Mouse (Mus musculus) kidney, embryonic 15.5 days (tissue): ENCODE measurements around the gene Gprc5d. TPM values are rescaled to one million over a fixed set of nuclear protein-coding genes. Genes with fewer than 3 reads are reported as not detected.

ENCODE experiments used
- ATAC-seq: fragments of 200-750 bp; cut with Nextera tagmentation; replicated peaks from 2 replicates; pipeline ENCODE4 v1.8.0; 2017; ENCODE audit warnings: moderate TSS enrichment; ENCODE audit not compliant: low FRiP score
- H3K27ac ChIP-seq: fragments of 300-500 bp; sonication (generic); 2 replicates; pipeline ENCODE4 v1.5.1; 2015; ENCODE audit warnings: mild to moderate bottlenecking, inconsistent platforms
- H3K27me3 ChIP-seq: fragments of 300-500 bp; sonication (generic); 2 replicates; pipeline ENCODE4 v1.6.1; 2015; ENCODE audit warnings: inconsistent platforms
- H3K36me3 ChIP-seq: fragments of 300-500 bp; sonication (generic); 2 replicates; pipeline ENCODE4 v1.6.1; 2015; ENCODE audit warnings: inconsistent platforms
- H3K4me1 ChIP-seq: fragments of 300-500 bp; sonication (generic); 2 replicates; pipeline ENCODE4 v1.6.1; 2015; ENCODE audit warnings: inconsistent platforms
- H3K4me2 ChIP-seq: fragments of 300-500 bp; sonication (generic); 2 replicates; pipeline ENCODE4 v1.6.1; 2015; ENCODE audit warnings: moderate library complexity, mild to moderate bottlenecking, inconsistent platforms
- H3K4me3 ChIP-seq: fragments of 300-500 bp; sonication (generic); replicated peaks from 2 replicates; pipeline ENCODE4 v1.5.1; 2015; ENCODE audit warnings: mild to moderate bottlenecking, inconsistent platforms
- H3K9ac ChIP-seq: fragments of 300-500 bp; sonication (generic); 2 replicates; pipeline ENCODE4 v1.6.1; 2015; ENCODE audit warnings: mild to moderate bottlenecking, inconsistent platforms
- H3K9me3 ChIP-seq: fragments of 300-500 bp; sonication (generic); replicated peaks from 2 replicates; pipeline ENCODE4 v1.6.1; 2016; ENCODE audit warnings: inconsistent platforms
- WGBS: fragments of 180-500 bp; shearing (Covaris S2); methylation state at CpG from one replicate; pipeline ENCODE4 v1.1.7; 2015; ENCODE audit warnings: mixed read lengths; 5-methylcytosine and 5-hydroxymethylcytosine counted together
- polyA plus RNA-seq: library from polyadenylated mRNA; unstranded; fragments of >200 nt; fragmentation: Nextera tagmentation; extraction: Ambion mirVana; gene quantifications from 2 replicates; pipeline ENCODE4 v1.2.1, GENCODE M21; 2015

Gene Gprc5d
- polyA plus RNA-seq = not detected in 2 replicates

DNA sequence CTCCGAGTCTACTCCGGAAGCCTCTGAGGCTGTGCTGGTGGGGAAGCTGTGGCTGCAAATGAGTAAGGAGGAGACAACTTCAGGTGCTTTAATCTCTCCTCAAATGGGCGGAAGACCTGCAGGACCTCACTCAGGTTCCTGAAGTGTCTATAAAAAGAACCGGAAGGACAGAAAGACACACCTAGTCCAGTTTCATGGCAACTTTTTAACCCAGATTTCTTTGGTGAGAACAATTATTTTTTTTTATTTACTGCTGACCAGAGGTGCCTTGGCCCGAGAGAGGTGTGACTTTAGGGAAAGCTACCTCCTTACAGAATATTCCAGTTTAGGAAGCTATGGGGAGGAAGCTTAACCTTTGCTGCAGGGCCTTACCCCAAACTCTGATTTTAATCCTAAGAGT lies at the start of gene Gprc5d:
Gene Gprc5d (minus strand): TSS at position 101 of the 400 bp plus-strand sequence.
- Histone ChIP-seq H3K4me2 (no peak within 1 kb of the TSS), H3K4me1 (no peaks in the 10 kb centered on the region; the same call in 1 of the 2 replicates), H3K36me3 (no peaks in the 10 kb centered on the region), H3K27ac (no peak within 1 kb of the TSS), H3K4me3 (no peak within 1 kb of the TSS), H3K27me3 (0 out of 2 replicates have a peak, but pooled peaks cover 3% of the 10 kb centered on the region), H3K9ac (no peak within 1 kb of the TSS), H3K9me3 (no peaks in the 10 kb centered on the region)
- WGBS = 80% methylated on average over 5 of the region's 5 CpGs
- no peak for ATAC-seq

DNA sequence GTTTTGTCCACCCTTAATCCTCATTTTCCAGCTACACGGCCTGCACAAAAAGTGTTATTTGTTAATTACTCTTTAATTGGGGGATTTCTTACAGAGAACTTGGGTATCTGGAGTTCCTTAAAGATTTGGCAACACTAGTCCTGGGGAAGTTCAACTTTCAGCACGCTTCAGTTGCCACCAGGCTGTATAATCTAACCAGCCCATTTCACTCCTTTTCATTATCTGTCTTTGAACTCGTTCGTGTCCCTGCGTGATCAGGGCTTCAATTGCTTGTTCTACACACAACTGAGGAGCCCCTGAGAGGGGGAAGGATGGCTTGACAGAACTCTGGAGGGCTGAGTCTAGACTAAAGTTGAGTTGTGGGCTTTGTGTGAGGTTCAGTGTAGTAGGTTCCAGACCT lies 48.6 kb upstream of the Gprc5d start:
- WGBS = 63% methylated on average over 5 of the region's 5 CpGs
- H3K36me3 ChIP-seq = no peaks in the 10 kb centered on the region
- ATAC-seq = no peak
- H3K9me3 ChIP-seq = no peaks in the 10 kb centered on the region
- H3K4me3 ChIP-seq = peak overlapping the region; percentile 70; the same call in 1 of the 2 replicates
- H3K27me3 ChIP-seq = no peaks in the 10 kb centered on the region
- H3K27ac ChIP-seq = peak overlapping the region; percentile 94; the same call in 1 of the 2 replicates
- 0 out of 2 replicates have a peak overlapping the region, but pooled peaks have one; percentile 66 for H3K9ac ChIP-seq
- H3K4me1 ChIP-seq = peaks cover 27% of the 10 kb centered on the region
- peak overlapping the region; percentile 93 for H3K4me2 ChIP-seq

DNA sequence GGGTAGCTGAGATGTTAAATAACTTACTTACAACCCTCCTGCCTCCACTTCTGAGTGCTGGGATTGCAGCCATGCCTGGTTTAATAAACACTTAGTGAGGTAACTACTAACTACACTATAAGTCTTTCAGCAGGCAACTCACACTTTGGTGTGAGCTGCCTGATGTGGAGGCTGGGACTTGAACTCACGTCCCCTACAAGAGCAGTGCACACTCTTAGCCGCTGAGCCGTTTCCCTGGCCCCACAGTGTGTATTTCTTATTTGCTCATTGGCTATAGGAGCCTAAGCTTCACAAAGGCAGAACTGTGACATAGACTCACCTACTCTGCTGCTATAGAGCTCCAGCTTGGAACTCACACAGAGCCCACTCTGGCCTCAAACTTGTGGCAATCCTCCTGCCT lies 48.2 kb upstream of the Gprc5d start:
- H3K9ac ChIP-seq = no peak overlapping the region
- H3K4me1 ChIP-seq = peaks cover 27% of the 10 kb centered on the region
- H3K27ac ChIP-seq = 0 out of 2 replicates have a peak overlapping the region, but pooled peaks have one; percentile 4
- ATAC-seq = no peak
- no peak overlapping the region for H3K4me3 ChIP-seq
- no peaks in the 10 kb centered on the region for H3K9me3 ChIP-seq
- H3K36me3 ChIP-seq = no peaks in the 10 kb centered on the region
- H3K4me2 ChIP-seq = no peak overlapping the region
- WGBS = 77% methylated on average over 3 of the region's 3 CpGs
- H3K27me3 ChIP-seq = no peaks in the 10 kb centered on the region

DNA sequence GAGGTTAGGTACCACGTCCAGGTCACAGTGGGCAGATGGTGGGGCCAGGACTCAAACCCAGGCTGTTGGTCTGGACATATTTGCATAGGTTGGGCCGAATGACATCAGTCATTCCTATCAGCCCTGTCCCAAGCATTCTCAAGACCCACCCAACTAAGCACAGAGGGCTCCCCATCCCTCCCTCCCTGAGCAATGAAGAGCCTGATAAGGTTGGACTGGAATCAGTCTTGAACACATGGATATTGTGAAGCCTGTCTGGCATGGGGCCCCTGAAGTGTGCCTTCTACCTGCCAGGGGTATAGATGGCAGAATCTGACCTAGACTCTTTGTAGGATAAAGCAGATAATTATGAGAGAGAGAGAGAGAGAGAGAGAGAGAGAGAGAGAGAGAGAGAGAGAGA lies 47.6 kb upstream of the Gprc5d start:
- no peak overlapping the region for H3K27ac ChIP-seq
- WGBS = 78% methylated on average over 2 of the region's 2 CpGs
- H3K36me3 ChIP-seq = no peaks in the 10 kb centered on the region
- no peak overlapping the region for H3K4me3 ChIP-seq
- H3K9me3 ChIP-seq = no peaks in the 10 kb centered on the region
- no peak; the same call in 1 of the 2 replicates for ATAC-seq
- H3K9ac ChIP-seq = no peak overlapping the region
- peaks cover 27% of the 10 kb centered on the region for H3K4me1 ChIP-seq
- H3K27me3 ChIP-seq = no peaks in the 10 kb centered on the region
- H3K4me2 ChIP-seq = no peak overlapping the region

DNA sequence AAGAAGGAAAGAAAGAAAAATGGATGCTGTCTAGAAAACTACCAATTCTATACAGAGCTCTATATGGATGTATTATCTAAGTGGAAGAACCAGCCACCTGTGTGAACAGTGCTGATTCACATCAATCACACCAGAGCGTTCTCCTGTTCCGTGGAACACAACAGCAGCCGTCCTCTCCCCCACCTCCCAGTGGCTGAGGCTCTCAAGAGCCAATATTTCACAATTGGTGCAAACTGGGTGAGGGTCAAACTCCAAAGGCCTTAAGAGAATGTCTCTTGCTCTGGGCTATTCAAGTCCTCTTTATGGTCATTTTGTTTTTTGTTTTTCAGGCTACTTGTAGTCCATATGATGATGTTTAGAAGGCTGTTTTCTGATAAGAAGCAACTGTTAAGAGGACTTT lies 47.1 kb upstream of the Gprc5d start:
- WGBS = 53% methylated on average over 3 of the region's 3 CpGs
- ATAC-seq = no peak
- Histone ChIP-seq H3K36me3 (no peaks in the 10 kb centered on the region), H3K9me3 (no peaks in the 10 kb centered on the region), H3K4me1 (peaks cover 27% of the 10 kb centered on the region), H3K27me3 (no peaks in the 10 kb centered on the region), H3K4me3 (no peak overlapping the region), H3K9ac (no peak overlapping the region), H3K4me2 (no peak overlapping the region), H3K27ac (no peak overlapping the region)

DNA sequence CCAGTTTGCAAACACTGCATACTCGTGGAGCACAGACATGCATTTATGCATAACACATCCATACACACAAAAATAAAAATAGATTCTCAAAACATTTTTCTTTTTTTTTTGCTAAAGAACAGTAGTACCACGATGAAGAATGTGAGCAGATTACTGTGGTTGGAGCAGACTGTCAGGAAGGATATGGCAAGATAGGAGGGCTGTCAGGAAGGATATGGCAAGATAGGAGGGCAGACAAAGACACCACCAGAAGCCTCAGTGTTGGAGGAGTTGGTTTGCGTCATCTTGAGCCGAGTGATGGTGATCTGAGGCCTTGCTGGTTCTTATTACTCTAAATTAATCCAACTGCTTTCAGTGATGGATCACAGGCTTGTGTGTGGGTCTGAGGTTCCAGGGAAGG lies 44.8 kb upstream of the Gprc5d start:
- Histone ChIP-seq H3K9ac (no peak overlapping the region), H3K4me1 (peaks cover 21% of the 10 kb centered on the region), H3K27ac (no peak overlapping the region), H3K4me2 (no peak overlapping the region), H3K9me3 (no peaks in the 10 kb centered on the region), H3K36me3 (no peaks in the 10 kb centered on the region), H3K27me3 (no peaks in the 10 kb centered on the region), H3K4me3 (no peak overlapping the region)
- 75% methylated on average over 4 of the region's 4 CpGs for WGBS
- no peak for ATAC-seq

DNA sequence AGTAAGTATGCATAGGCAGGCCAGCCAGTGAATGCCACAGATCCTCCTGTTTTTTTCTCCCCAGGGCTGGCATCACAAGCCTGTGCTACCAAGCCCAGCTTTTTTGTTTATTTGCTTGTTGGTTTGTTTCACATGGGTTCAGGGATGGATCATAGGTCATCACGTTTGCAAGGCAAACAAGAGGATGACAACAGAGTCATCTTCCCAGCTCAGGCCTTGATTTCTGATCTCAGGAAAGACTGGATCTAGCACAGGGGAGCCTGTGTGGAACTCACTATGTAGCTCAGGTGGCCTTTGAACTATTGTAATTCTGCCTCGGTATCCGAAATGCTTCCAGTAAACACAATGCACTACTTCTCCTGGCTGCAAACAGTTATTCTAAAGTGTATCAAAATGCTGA lies 44.2 kb upstream of the Gprc5d start:
- no peak for ATAC-seq
- 83% methylated on average over 3 of the region's 3 CpGs for WGBS

DNA sequence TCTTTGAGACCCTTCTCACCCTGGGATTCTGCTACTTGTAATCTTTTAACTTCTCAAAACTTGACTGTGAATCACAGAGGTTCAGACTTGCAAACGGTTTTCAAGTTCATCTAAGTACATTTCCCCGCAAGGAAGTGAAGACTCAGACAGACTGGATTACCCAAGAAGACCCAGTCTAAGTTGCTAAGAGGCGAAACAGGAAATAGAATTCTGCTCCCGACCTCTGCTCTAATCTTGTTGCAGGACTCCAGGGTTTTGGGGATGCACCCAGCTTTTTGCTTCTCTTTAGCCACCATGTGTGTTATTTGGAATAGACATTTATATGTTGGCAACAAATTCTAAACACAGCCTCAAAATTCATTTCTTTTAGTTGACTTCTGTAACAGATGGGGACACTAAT lies 43.3 kb upstream of the Gprc5d start:
- Histone ChIP-seq H3K4me2 (no peak overlapping the region), H3K36me3 (no peaks in the 10 kb centered on the region), H3K4me1 (peaks cover 12% of the 10 kb centered on the region; the same call in 1 of the 2 replicates), H3K27me3 (no peaks in the 10 kb centered on the region), H3K9me3 (no peaks in the 10 kb centered on the region), H3K4me3 (no peak overlapping the region), H3K9ac (no peak overlapping the region), H3K27ac (no peak overlapping the region)
- ATAC-seq = no peak
- WGBS = 67% methylated on average over 4 of the region's 4 CpGs

More for the DNA sequence above, 44.2 kb upstream of the Gprc5d start:
- Histone ChIP-seq H3K9ac (no peak overlapping the region), H3K9me3 (no peaks in the 10 kb centered on the region), H3K27ac (no peak overlapping the region), H3K4me3 (no peak overlapping the region), H3K36me3 (no peaks in the 10 kb centered on the region), H3K27me3 (no peaks in the 10 kb centered on the region), H3K4me1 (peaks cover 17% of the 10 kb centered on the region), H3K4me2 (no peak overlapping the region)

DNA sequence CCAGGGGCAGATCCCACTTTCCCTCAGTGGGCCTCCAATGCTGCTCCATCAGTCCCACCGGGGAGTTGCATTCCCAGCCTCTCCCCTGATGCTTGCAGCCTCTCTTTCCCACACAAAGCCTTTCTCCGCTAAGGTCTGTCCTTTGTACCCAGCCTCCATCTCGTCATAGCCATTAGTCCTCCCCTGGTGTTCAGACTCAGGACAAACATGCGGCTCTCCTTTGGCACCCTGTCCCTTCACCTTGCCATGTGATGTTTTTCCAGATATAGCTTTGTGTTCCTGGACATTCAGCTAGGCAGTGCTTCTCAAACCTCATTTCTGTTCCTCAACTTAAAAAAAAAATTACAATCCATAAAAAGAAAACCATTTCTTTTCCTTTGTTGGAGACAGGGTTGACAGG lies 40.4 kb upstream of the Gprc5d start:
- Histone ChIP-seq H3K27ac (no peak overlapping the region), H3K9ac (no peak overlapping the region), H3K4me3 (no peak overlapping the region), H3K36me3 (no peaks in the 10 kb centered on the region), H3K9me3 (no peaks in the 10 kb centered on the region), H3K4me1 (peaks cover 2% of the 10 kb centered on the region; the same call in 1 of the 2 replicates), H3K27me3 (no peaks in the 10 kb centered on the region), H3K4me2 (no peak overlapping the region)
- 63% methylated on average over 4 of the region's 4 CpGs for WGBS
- ATAC-seq = no peak

DNA sequence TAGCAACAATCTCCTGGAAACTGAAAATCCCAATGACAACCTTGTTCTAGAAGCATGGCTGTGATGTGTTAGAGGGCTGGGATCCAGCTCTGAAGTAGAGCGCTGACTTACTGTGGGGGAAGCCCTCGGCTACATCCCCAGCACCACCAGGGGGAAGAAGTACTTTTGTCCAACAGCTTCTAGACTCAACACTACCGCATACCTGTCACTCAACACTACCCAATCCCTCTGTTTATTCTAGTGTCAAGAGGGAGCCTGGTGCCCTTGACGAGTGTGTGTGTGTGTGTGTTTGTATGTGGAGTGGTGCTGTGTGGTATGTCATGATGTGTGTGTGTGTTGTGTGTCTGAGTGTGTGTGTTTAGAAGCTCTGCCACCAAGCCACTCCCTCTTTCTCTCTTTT lies 39.4 kb upstream of the Gprc5d start:
- 82% methylated on average over 4 of the region's 4 CpGs for WGBS
- no peak for ATAC-seq
- Histone ChIP-seq H3K27me3 (no peaks in the 10 kb centered on the region), H3K9me3 (no peaks in the 10 kb centered on the region), H3K27ac (no peak overlapping the region), H3K4me3 (no peak overlapping the region), H3K36me3 (peaks cover 7% of the 10 kb centered on the region; the same call in 1 of the 2 replicates), H3K9ac (no peak overlapping the region), H3K4me1 (no peaks in the 10 kb centered on the region), H3K4me2 (no peak overlapping the region)

DNA sequence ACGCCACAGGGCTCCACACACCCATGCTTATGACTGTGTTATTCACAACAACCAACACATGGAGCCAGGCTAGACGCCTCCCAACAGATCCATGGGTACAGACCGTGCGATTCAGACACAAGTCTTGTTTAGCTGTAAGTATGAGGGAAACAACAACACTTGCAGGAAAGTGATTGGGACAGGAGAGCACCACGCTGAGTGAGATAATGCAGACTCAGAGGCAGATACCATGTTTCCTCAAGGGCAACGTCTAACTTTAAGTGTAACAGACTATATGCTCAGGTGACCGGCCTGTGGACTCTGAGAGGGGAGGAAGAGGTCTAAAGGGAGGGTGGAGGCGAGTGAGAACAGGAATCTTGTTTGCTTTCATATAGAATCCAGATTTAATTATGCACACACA lies 38.5 kb upstream of the Gprc5d start:
- H3K27me3 ChIP-seq = no peaks in the 10 kb centered on the region
- ATAC-seq = no peak
- H3K4me1 ChIP-seq = no peaks in the 10 kb centered on the region
- peaks cover 10% of the 10 kb centered on the region; the same call in 1 of the 2 replicates for H3K36me3 ChIP-seq
- no peak overlapping the region for H3K9ac ChIP-seq
- H3K27ac ChIP-seq = no peak overlapping the region
- 78% methylated on average over 8 of the region's 8 CpGs for WGBS
- H3K4me2 ChIP-seq = no peak overlapping the region
- H3K4me3 ChIP-seq = no peak overlapping the region
- H3K9me3 ChIP-seq = no peaks in the 10 kb centered on the region

DNA sequence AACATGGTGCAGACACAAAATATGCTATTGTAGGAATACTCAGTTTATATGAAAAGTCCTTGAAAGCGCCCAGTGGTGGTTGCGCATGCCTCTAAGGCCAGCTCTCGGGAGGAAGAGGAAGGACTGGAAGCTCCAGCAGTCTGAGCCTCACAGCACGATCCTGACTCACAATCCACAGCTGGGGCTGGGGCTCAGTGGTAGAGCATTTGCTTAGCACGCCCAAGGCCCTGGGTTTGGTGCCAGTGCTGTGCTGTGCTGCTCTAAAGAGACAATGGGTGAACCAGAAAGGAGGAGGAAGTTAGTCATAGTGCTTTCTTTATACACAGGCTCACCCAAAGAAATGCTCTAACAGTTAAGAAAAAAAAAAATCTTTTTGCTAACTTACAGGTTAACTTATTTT lies 35.6 kb upstream of the Gprc5d start:
- WGBS = 83% methylated on average over 5 of the region's 5 CpGs

DNA sequence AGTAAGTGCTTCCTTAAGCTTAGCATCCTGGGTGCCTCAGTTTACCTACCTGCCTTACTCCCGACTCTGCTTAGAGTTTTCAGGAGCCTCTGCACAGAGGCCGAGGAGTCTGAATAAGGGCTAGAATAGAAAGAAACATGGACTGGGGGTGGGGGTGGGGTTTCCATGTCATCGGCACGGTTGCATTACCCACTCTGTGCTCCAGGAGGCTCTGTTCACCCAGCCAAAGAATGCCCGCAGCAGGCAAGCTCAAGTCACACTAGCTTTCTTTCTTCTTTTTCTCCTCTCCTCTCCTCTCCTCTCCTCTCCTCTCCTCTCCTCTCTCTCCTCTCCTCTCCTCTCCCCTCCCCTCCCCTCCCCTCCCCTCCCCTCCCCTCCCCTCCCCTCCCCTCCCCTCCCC lies 32.2 kb upstream of the Gprc5d start:
- Histone ChIP-seq H3K4me1 (no peaks in the 10 kb centered on the region), H3K36me3 (peaks cover 10% of the 10 kb centered on the region; the same call in 1 of the 2 replicates), H3K27me3 (no peaks in the 10 kb centered on the region), H3K4me2 (no peak overlapping the region), H3K4me3 (no peak overlapping the region), H3K9ac (no peak overlapping the region), H3K27ac (no peak overlapping the region), H3K9me3 (no peaks in the 10 kb centered on the region)
- 39% methylated on average over 5 of the region's 5 CpGs for WGBS
- ATAC-seq = 0 out of 2 replicates have a peak, but pooled peaks have one; percentile 13

More for the DNA sequence above, 35.6 kb upstream of the Gprc5d start:
- Histone ChIP-seq H3K9me3 (no peaks in the 10 kb centered on the region), H3K27ac (no peak overlapping the region), H3K27me3 (no peaks in the 10 kb centered on the region), H3K4me1 (no peaks in the 10 kb centered on the region), H3K4me3 (no peak overlapping the region), H3K4me2 (no peak overlapping the region), H3K36me3 (peaks cover 10% of the 10 kb centered on the region; the same call in 1 of the 2 replicates), H3K9ac (no peak overlapping the region)
- ATAC-seq = no peak
